Mouse (Mus musculus) CH12.LX (cell line): ENCODE data around the gene Ldb3. TPM values are rescaled to one million over a fixed set of nuclear protein-coding genes. Genes with fewer than 3 reads are reported as not detected.

Source experiments
- DNase-seq: peaks from one replicate; pipeline ENCODE4 v3.0.0-alpha.2; 2013; ENCODE audit errors: extremely low read depth
- H3K27ac ChIP-seq: 2 replicates; pipeline ENCODE4 v1.5.1; 2012; ENCODE audit warnings: low read depth, mild to moderate bottlenecking, control low read depth, moderate library complexity; ENCODE audit not compliant: insufficient read depth
- H3K27me3 ChIP-seq: replicated peaks from 2 replicates; pipeline ENCODE3; 2012; ENCODE audit warnings: inconsistent platforms
- H3K36me3 ChIP-seq, 2 experiments: replicated peaks in 1 of 2; 2 replicates each; pipeline versions ENCODE3 to v1.6.1; 2012; ENCODE audit warnings: inconsistent platforms in 1 of 2, low read length in 1 of 2, mild to moderate bottlenecking in 1 of 2, mixed read lengths in 1 of 2, moderate library complexity in 1 of 2; ENCODE audit not compliant: control insufficient read depth in 1 of 2, insufficient read depth in 1 of 2
- H3K4me1 ChIP-seq, 2 experiments: 2 replicates each; pipeline ENCODE4 v1.6.1; 2012; ENCODE audit warnings: inconsistent platforms in 1 of 2, moderate library complexity in 1 of 2; ENCODE audit not compliant: insufficient read depth in 2 of 2, control insufficient read depth in 1 of 2
- H3K4me2 ChIP-seq: 2 replicates; pipeline ENCODE4 v1.6.1; 2012; ENCODE audit warnings: low read depth, mild to moderate bottlenecking, control low read depth; ENCODE audit not compliant: poor library complexity, insufficient read depth, severe bottlenecking
- H3K4me3 ChIP-seq, 3 experiments: fragments of 150-350 bp in 1 of 3; sonication (generic) in 1 of 3; replicated peaks in 1 of 3; 2 replicates each; pipeline versions ENCODE3 to v1.5.1; 2011 to 2012; ENCODE audit warnings: low read depth in 2 of 3, low read length in 2 of 3, mild to moderate bottlenecking in 2 of 3, moderate library complexity in 2 of 3, control low read depth in 1 of 3, improper control_type of control experiment in 1 of 3, inconsistent platforms in 1 of 3, mixed read lengths in 1 of 3; ENCODE audit not compliant: poor library complexity in 1 of 3
- H3K79me2 ChIP-seq: replicated peaks from 2 replicates; pipeline ENCODE4 v1.6.1; 2012; ENCODE audit warnings: mild to moderate bottlenecking, moderate library complexity; ENCODE audit not compliant: control insufficient read depth, poor library complexity, insufficient read depth, severe bottlenecking; ENCODE audit errors: extremely low read depth
- H3K9ac ChIP-seq: 2 replicates; pipeline ENCODE4 v1.6.1; 2012; ENCODE audit warnings: low read depth, mild to moderate bottlenecking, control low read depth, moderate library complexity; ENCODE audit not compliant: insufficient read depth
- H3K9me3 ChIP-seq: replicated peaks from 2 replicates; pipeline ENCODE3; 2012; ENCODE audit warnings: low read length, inconsistent platforms, mixed read lengths
- BHLHE40 ChIP-seq: IDR thresholded peaks from 2 replicates; pipeline ENCODE4 v1.6.1; 2011; ENCODE audit warnings: mild to moderate bottlenecking, low read depth, low read length, improper control_type of control experiment
- CHD1 ChIP-seq: IDR thresholded peaks from 2 replicates; pipeline ENCODE4 v1.6.1; 2012; ENCODE audit warnings: low read depth, low read length, improper control_type of control experiment, inconsistent platforms
- CHD2 ChIP-seq: IDR thresholded peaks from 2 replicates; pipeline ENCODE4 v1.6.1; 2011; ENCODE audit warnings: low read length, improper control_type of control experiment
- CTCF ChIP-seq, 2 experiments: IDR thresholded peaks in 1 of 2; conservative IDR thresholded peaks in 1 of 2; 2 replicates each; pipeline ENCODE4 v1.5.1; 2011 to 2012; ENCODE audit warnings: low read depth in 2 of 2, low read length in 2 of 2, improper control_type of control experiment in 1 of 2, inconsistent platforms in 1 of 2, mild to moderate bottlenecking in 1 of 2, moderate library complexity in 1 of 2
- E2F4 ChIP-seq: IDR thresholded peaks from 2 replicates; pipeline ENCODE4 v1.6.1; 2011; ENCODE audit warnings: low read depth, low read length, improper control_type of control experiment; ENCODE audit not compliant: insufficient replicate concordance
- ELF1 ChIP-seq: IDR thresholded peaks from 2 replicates; pipeline ENCODE4 v1.6.1; 2014; ENCODE audit warnings: low read depth, mild to moderate bottlenecking, inconsistent platforms, low read length, improper control_type of control experiment
- EP300 ChIP-seq: IDR thresholded peaks from 2 replicates; pipeline ENCODE4 v1.6.1; 2011; ENCODE audit warnings: low read length, improper control_type of control experiment
- ETS1 ChIP-seq: conservative IDR thresholded peaks from 2 replicates; pipeline ENCODE4 v1.6.1; 2012; ENCODE audit warnings: low read depth, mild to moderate bottlenecking, inconsistent platforms, low read length, improper control_type of control experiment, moderate library complexity
- GABPA ChIP-seq: IDR thresholded peaks from 2 replicates; pipeline ENCODE4 v1.6.1; 2012; ENCODE audit warnings: low read depth, low read length, improper control_type of control experiment, inconsistent platforms; ENCODE audit not compliant: insufficient replicate concordance
- HCFC1 ChIP-seq: IDR thresholded peaks from 2 replicates; pipeline ENCODE4 v1.6.1; 2012; ENCODE audit warnings: low read depth, mild to moderate bottlenecking, inconsistent platforms, low read length, improper control_type of control experiment
- IRF4 ChIP-seq: IDR thresholded peaks from 2 replicates; pipeline ENCODE4 v1.6.1; 2014; ENCODE audit warnings: low read depth, mild to moderate bottlenecking, inconsistent platforms, low read length, improper control_type of control experiment
- JUN ChIP-seq: IDR thresholded peaks from 2 replicates; pipeline ENCODE4 v1.6.1; 2011; ENCODE audit warnings: low read depth, mild to moderate bottlenecking, low read length, improper control_type of control experiment, moderate library complexity; ENCODE audit not compliant: insufficient read depth
- JUND ChIP-seq: conservative IDR thresholded peaks from 2 replicates; pipeline ENCODE4 v1.6.1; 2011; ENCODE audit warnings: low read depth, low read length, improper control_type of control experiment
- KAT2A ChIP-seq: IDR thresholded peaks from 2 replicates; pipeline ENCODE4 v1.6.1; 2012; ENCODE audit warnings: low read length, improper control_type of control experiment, inconsistent platforms; ENCODE audit not compliant: insufficient replicate concordance
- MAFK ChIP-seq: IDR thresholded peaks from 2 replicates; pipeline ENCODE4 v1.6.1; 2011; ENCODE audit warnings: low read length, improper control_type of control experiment; ENCODE audit not compliant: insufficient replicate concordance
- MAX ChIP-seq: IDR thresholded peaks from 2 replicates; pipeline ENCODE4 v1.6.1; 2011; ENCODE audit warnings: low read length, improper control_type of control experiment
- MAZ ChIP-seq: IDR thresholded peaks from 2 replicates; pipeline ENCODE4 v1.6.1; 2012; ENCODE audit warnings: low read depth, mild to moderate bottlenecking, inconsistent platforms, low read length, improper control_type of control experiment, moderate library complexity
- MEF2A ChIP-seq: IDR thresholded peaks from 2 replicates; pipeline ENCODE4 v1.6.1; 2014; ENCODE audit warnings: low read depth, mild to moderate bottlenecking, inconsistent platforms, low read length, improper control_type of control experiment, borderline replicate concordance
- MXI1 ChIP-seq: IDR thresholded peaks from 2 replicates; pipeline ENCODE4 v1.6.1; 2011; ENCODE audit warnings: mild to moderate bottlenecking, low read depth, low read length, improper control_type of control experiment
- MYC ChIP-seq: IDR thresholded peaks from 2 replicates; pipeline ENCODE4 v1.6.1; 2011; ENCODE audit warnings: low read depth, mild to moderate bottlenecking, improper control_type of control experiment, low read length
- NELFE ChIP-seq: IDR thresholded peaks from 2 replicates; pipeline ENCODE4 v1.6.1; 2011; ENCODE audit warnings: low read depth, low read length, improper control_type of control experiment
- NRF1 ChIP-seq: IDR thresholded peaks from 2 replicates; pipeline ENCODE4 v1.6.1; 2014; ENCODE audit warnings: low read depth, mild to moderate bottlenecking, inconsistent platforms, low read length, improper control_type of control experiment, moderate library complexity
- PAX5 ChIP-seq: IDR thresholded peaks from 2 replicates; pipeline ENCODE4 v1.6.1; 2012; ENCODE audit warnings: low read length, inconsistent platforms, mixed read lengths
- POLR2A ChIP-seq: IDR thresholded peaks from 2 replicates; pipeline ENCODE4 v1.6.1; 2011; ENCODE audit warnings: low read depth, mild to moderate bottlenecking, improper control_type of control experiment, low read length
- POLR2AphosphoS2 ChIP-seq: IDR thresholded peaks from 2 replicates; pipeline ENCODE4 v1.6.1; 2011; ENCODE audit warnings: low read depth, low read length, improper control_type of control experiment
- RAD21 ChIP-seq: IDR thresholded peaks from 2 replicates; pipeline ENCODE4 v1.6.1; 2011; ENCODE audit warnings: low read depth, mild to moderate bottlenecking, low read length, improper control_type of control experiment, moderate library complexity
- RCOR1 ChIP-seq: conservative IDR thresholded peaks from 2 replicates; pipeline ENCODE4 v1.6.1; 2012; ENCODE audit warnings: low read depth, mild to moderate bottlenecking, inconsistent platforms, low read length, improper control_type of control experiment
- SIN3A ChIP-seq: IDR thresholded peaks from 2 replicates; pipeline ENCODE4 v1.6.1; 2012; ENCODE audit warnings: low read length, improper control_type of control experiment, inconsistent platforms
- SMC3 ChIP-seq: IDR thresholded peaks from 2 replicates; pipeline ENCODE4 v1.6.1; 2011; ENCODE audit warnings: low read depth, low read length, improper control_type of control experiment
- TBP ChIP-seq: conservative IDR thresholded peaks from 2 replicates; pipeline ENCODE4 v1.6.1; 2011; ENCODE audit warnings: low read depth, low read length, improper control_type of control experiment
- TCF12 ChIP-seq: IDR thresholded peaks from 2 replicates; pipeline ENCODE4 v1.6.1; 2014; ENCODE audit warnings: low read depth, mild to moderate bottlenecking, inconsistent platforms, low read length, improper control_type of control experiment
- UBTF ChIP-seq: IDR thresholded peaks from 2 replicates; pipeline ENCODE4 v1.6.1; 2012; ENCODE audit warnings: low read depth, mild to moderate bottlenecking, inconsistent platforms, low read length, improper control_type of control experiment, moderate library complexity
- USF1 ChIP-seq: IDR thresholded peaks from 2 replicates; pipeline ENCODE4 v1.6.1; 2014; ENCODE audit warnings: low read depth, mild to moderate bottlenecking, inconsistent platforms, low read length, improper control_type of control experiment
- USF2 ChIP-seq: conservative IDR thresholded peaks from 2 replicates; pipeline ENCODE4 v1.6.1; 2011; ENCODE audit warnings: low read depth, low read length, improper control_type of control experiment
- ZC3H11A ChIP-seq: IDR thresholded peaks from 2 replicates; pipeline ENCODE4 v1.6.1; 2012; ENCODE audit warnings: low read depth, mild to moderate bottlenecking, inconsistent platforms, low read length, improper control_type of control experiment
- ZKSCAN1 ChIP-seq: IDR thresholded peaks from 2 replicates; pipeline ENCODE4 v1.6.1; 2012; ENCODE audit warnings: low read depth, inconsistent platforms, low read length, improper control_type of control experiment, borderline replicate concordance
- ZMIZ1 ChIP-seq: IDR thresholded peaks from 2 replicates; pipeline ENCODE4 v1.6.1; 2012; ENCODE audit warnings: low read depth, mild to moderate bottlenecking, inconsistent platforms, low read length, improper control_type of control experiment
- ZNF384 ChIP-seq: IDR thresholded peaks from 2 replicates; pipeline ENCODE4 v1.6.1; 2012; ENCODE audit warnings: low read depth, low read length, improper control_type of control experiment, inconsistent platforms
- dilution Hi-C: fragments of 300-500 bp; cut with MboI; formaldehyde crosslinking; loops from 2 replicates; pipeline ENCODE4 v1.14.3; 2020; ENCODE audit warnings: low sequenced_read_pairs; ENCODE audit not compliant: extremely low pct_unique_long_range_greater_than_20kb, extremely low pct_ligation_motif_present
- in situ Hi-C: fragments of 300-500 bp; cut with MboI; formaldehyde crosslinking; loops from 3 replicates; pipeline ENCODE4 v1.14.3; 2019; ENCODE audit warnings: low sequenced_read_pairs, low pct_ligation_motif_present, low pct_unique_long_range_greater_than_20kb, mixed read lengths
- polyA plus RNA-seq: library from polyadenylated mRNA; unstranded; fragments of >175 nt; gene quantifications from 2 replicates; pipeline ENCODE4 v1.2.1, GENCODE M21; 2012; ENCODE audit warnings: low read depth; ENCODE audit not compliant: insufficient read length
- total RNA-seq, 2 experiments: library from RNA; depleted of rRNA; stranded (reverse); fragments of 300-350 nt in 1 of 2; fragments of >200 nt in 1 of 2; gene quantifications; 2 replicates each; pipeline ENCODE4 v1.2.3; 2012 to 2014

The Ldb3 gene
- total and polyA plus RNA-seq, 3 experiments, result 0.08 TPM; not detected in 2

DNA sequence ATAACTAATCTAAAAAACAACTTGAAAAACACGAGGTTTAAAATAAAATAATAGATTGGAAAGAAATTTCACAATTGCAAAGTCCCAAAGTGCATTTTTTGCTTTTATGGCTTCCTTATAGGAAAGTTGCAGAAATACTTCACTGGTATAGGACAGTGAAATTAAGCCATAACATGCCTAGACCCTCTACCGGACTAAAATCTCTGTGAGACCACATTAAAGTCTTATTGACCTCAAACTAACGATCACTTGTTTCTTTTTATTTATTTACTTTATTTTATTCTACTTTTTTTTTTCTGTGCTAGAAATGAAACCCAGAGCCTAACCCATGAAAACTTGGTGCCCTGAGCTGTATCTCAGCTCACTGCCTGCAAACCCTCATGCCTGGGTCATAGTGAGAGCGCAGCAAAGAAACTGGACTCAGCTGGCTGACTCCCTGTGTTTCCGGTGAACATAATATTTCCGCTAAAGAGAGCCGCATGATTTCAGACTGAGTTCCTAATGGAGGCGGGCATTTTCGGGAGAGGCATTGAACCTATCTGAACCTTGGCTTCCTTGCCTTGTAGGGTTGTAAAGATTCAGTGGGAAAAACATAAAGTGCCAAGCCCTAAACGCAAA is 71.4 kb downstream of the Ldb3 start:
- no peaks in the 10 kb centered on the region for H3K79me2 ChIP-seq
- peaks cover 11 to 50% of the 10 kb centered on the region in 2 experiments for H3K4me1 ChIP-seq
- H3K9me3 ChIP-seq, result no peaks in the 10 kb centered on the region
- H3K27me3 ChIP-seq, result no peaks in the 10 kb centered on the region
- dilution Hi-C loops (no loop called here), in situ Hi-C loops (no loop called here)
- TF ChIP-seq USF1, result no peak
- TF ChIP-seq ZKSCAN1, result no peak
- TF ChIP-seq MYC, result peak; percentile 80
- peak; percentile 53 for TF ChIP-seq ELF1
- TF ChIP-seq MAX, result peak; percentile 68; the same call in 1 of the 2 replicates
- TF ChIP-seq POLR2A, result peak; percentile 71
- no peak for TF ChIP-seq PAX5
- TF ChIP-seq ZNF384, result peak; percentile 71
- TF ChIP-seq MAFK, result 0 out of 2 replicates have a peak, but pooled peaks have one; percentile 8
- TF ChIP-seq HCFC1, result peak; percentile 53
- TF ChIP-seq MEF2A, result peak; percentile 77
- TF ChIP-seq RCOR1, result 0 out of 2 replicates have a peak, but pooled peaks have one; percentile 24
- peak; percentile 44; the same call in 1 of the 2 replicates for TF ChIP-seq JUND
- TF ChIP-seq UBTF, result no peak
- TF ChIP-seq ZMIZ1, result peak; percentile 75; the same call in 1 of the 2 replicates
- TF ChIP-seq SMC3, result no peak
- TF ChIP-seq CTCF (conservative IDR thresholded peaks at IDR 0.05 in 1 of 2, IDR thresholded peaks at IDR 0.05 in 1 of 2; ENCODE audit: low read depth in 2 of 2, low read length in 2 of 2), result no peak
- no peak for TF ChIP-seq KAT2A
- 0 out of 2 replicates have a peak, but pooled peaks have one; percentile 5 for TF ChIP-seq E2F4
- TF ChIP-seq GABPA, result no peak
- peak; percentile 82; the same call in 1 of the 2 replicates for TF ChIP-seq MXI1
- TF ChIP-seq RAD21, result no peak
- no peak; the same call in 1 of the 2 replicates for TF ChIP-seq JUN
- TF ChIP-seq NRF1, result no peak
- TF ChIP-seq IRF4, result peak; percentile 74; the same call in 1 of the 2 replicates
- peak; percentile 44 for TF ChIP-seq BHLHE40
- TF ChIP-seq USF2, result no peak
- no peak for TF ChIP-seq POLR2AphosphoS2
- peak; percentile 96 for TF ChIP-seq CHD1
- peak; percentile 87 for TF ChIP-seq ETS1
- no peak for TF ChIP-seq ZC3H11A
- TF ChIP-seq NELFE, result peak; percentile 77; the same call in 1 of the 2 replicates
- TF ChIP-seq TBP, result peak; percentile 52; the same call in 1 of the 2 replicates
- TF ChIP-seq MAZ, result peak; percentile 52; the same call in 1 of the 2 replicates
- peak; percentile 87 for TF ChIP-seq SIN3A
- peak; percentile 64 for TF ChIP-seq EP300
- 0 out of 2 replicates have a peak, but pooled peaks have one; percentile 34 for TF ChIP-seq CHD2
- TF ChIP-seq TCF12, result peak; percentile 75
- peak overlapping the region; percentile 87 for H3K27ac ChIP-seq
- H3K36me3 ChIP-seq, result no peaks in the 10 kb centered on the region
- peak; percentile 87 for DNase-seq
- H3K4me2 ChIP-seq, result peak overlapping the region; percentile 60
- peak overlapping the region; percentile 80 for H3K9ac ChIP-seq
- H3K4me3 ChIP-seq, result peak overlapping the region; percentile 56 to 61 (median 59)
